Mouse (Mus musculus) lung, postnatal 0 days (tissue): ENCODE data around the gene Cnpy3.

Experiments
- CTCF ChIP-seq: IDR thresholded peaks from 2 replicates; pipeline ENCODE4 v1.5.1; 2016; ENCODE audit warnings: antibody characterized with exemption, mild to moderate bottlenecking
- EP300 ChIP-seq: IDR thresholded peaks from 2 replicates; pipeline ENCODE4 v1.6.1; 2016; ENCODE audit warnings: antibody characterized with exemption, mild to moderate bottlenecking, control low read depth

DNA sequence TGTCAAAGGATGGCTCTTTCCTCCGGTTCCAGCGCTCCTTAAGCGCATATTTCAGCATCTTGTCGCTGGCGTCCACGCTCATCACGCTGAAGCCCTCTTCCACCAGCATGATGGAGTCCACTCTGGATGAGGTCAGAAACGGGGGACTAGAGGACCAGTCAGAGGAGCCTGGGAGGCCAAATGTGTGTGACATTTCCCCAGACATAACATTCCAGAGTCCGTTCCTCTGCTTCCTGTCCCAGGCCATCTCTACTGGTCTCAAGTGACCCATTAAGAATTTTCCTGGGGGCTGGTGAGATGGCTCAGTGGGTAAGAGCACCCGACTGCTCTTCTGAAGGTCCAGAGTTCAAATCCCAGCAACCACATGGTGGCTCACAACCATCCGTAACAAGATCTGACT lies 24.7 kb downstream of the Cnpy3 start:
- TF ChIP-seq CTCF, result no peak
- no peak for TF ChIP-seq EP300
